8 mouse cellular contexts compared by ENCODE assay signal in the genomic region with DNA sequence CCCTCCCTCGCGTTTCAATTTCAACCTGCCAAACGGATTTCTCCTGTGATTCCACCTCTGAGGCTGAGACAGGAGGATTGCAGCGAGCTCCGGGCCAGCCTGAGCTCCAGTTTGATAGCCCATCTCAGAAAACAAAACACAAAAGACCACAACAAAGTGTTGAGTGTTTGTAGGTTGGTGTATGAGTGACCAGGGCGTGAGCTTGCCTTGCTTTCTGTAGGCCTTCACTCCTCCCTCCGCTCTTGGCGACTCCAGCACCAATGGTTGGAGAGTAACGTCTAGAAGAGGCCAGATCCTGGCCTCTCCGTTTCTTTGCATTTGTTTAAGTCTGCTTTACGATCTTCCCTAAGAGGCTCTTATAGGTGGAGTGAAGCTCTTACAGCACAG. TPM values are rescaled to one million over a fixed set of nuclear protein-coding genes. Genes with fewer than 3 reads are reported as not detected.
DNase-seq lines count a peak whose midpoint lies in the region; ATAC-seq and TF ChIP-seq lines count a peak whose summit lies in the region.

No protein-coding gene starts in this region.

- no peak for ATAC-seq in heart, embryonic 13.5 days (ENCODE audit: extremely low read depth, insufficient number of reproducible peaks, low FRiP score, low TSS enrichment)
- ATAC-seq in hindbrain, embryonic 11.5 days (ENCODE audit: low FRiP score), result no peak
- ATAC-seq in CD4-positive, CD25-positive, alpha-beta regulatory T cell, adult 4 months, result no peak

- peaks cover 8% of the 10 kb centered on the region; the same call in 1 of the 2 replicates for H3K36me3 ChIP-seq in heart, embryonic 13.5 days
- H3K36me3 ChIP-seq in hindbrain, embryonic 11.5 days (ENCODE audit: control insufficient read depth, insufficient read depth, low read length), result no peaks in the 10 kb centered on the region
- no peaks in the 10 kb centered on the region for H3K36me3 ChIP-seq in splenic B cell, adult 2 months (ENCODE audit: control insufficient read depth, insufficient read depth, low read length, poor library complexity, severe bottlenecking)

- H3K27ac ChIP-seq in heart, embryonic 13.5 days (replicated peaks), result peak overlapping the region; percentile 95
- H3K27ac ChIP-seq in cortical plate, adult 2 months (ENCODE audit: insufficient read depth, low read length), result no peak overlapping the region
- H3K27ac ChIP-seq in hindbrain, embryonic 11.5 days (ENCODE audit: low read depth, low read length), result no peak overlapping the region

- H3K9me3 ChIP-seq in heart, embryonic 13.5 days, result no peaks in the 10 kb centered on the region
- no peaks in the 10 kb centered on the region for H3K9me3 ChIP-seq in hindbrain, embryonic 11.5 days (ENCODE audit: control insufficient read depth, low read length)

- H3K4me2 ChIP-seq in heart, embryonic 13.5 days, result peak overlapping the region; percentile 87
- peak overlapping the region; percentile 72 for H3K4me2 ChIP-seq in hindbrain, embryonic 11.5 days (replicated peaks; ENCODE audit: low read depth, low read length)

- no peak for TF ChIP-seq CTCF in cortical plate, adult 2 months (IDR thresholded peaks at IDR 0.05; ENCODE audit: extremely low read depth, insufficient read depth, low read length)

- DNase-seq in heart, adult 8-10 months (ENCODE audit: low spot score), result no peak
- no peak for DNase-seq in hindbrain, embryonic 11.5 days (ENCODE audit: low spot score)
- peak; percentile 60 for DNase-seq in liver
- peak; percentile 10 for DNase-seq in splenic B cell, adult 2 months (ENCODE audit: low read depth, low spot score)
- no peak for DNase-seq in right cerebral cortex, postnatal 14 days

- H3K27me3 ChIP-seq in heart, embryonic 13.5 days (replicated peaks), result no peaks in the 10 kb centered on the region
- no peaks in the 10 kb centered on the region for H3K27me3 ChIP-seq in hindbrain, embryonic 11.5 days (ENCODE audit: control insufficient read depth, insufficient read depth, low read length)
- no peaks in the 10 kb centered on the region for H3K27me3 ChIP-seq in splenic B cell, adult 2 months (ENCODE audit: control insufficient read depth, insufficient read depth, low read length, poor library complexity, severe bottlenecking)

- TF ChIP-seq POLR2A in cortical plate, adult 2 months (IDR thresholded peaks at IDR 0.05; ENCODE audit: extremely low read depth, insufficient read depth, low read length), result no peak

- H3K4me3 ChIP-seq in heart, embryonic 13.5 days, result peak overlapping the region; percentile 84
- peak overlapping the region; percentile 40 for H3K4me3 ChIP-seq in cortical plate, adult 2 months (ENCODE audit: insufficient read depth, low read length)
- peak overlapping the region; percentile 76 for H3K4me3 ChIP-seq in hindbrain, embryonic 11.5 days (ENCODE audit: low read depth, low read length)

- peaks cover 15% of the 10 kb centered on the region for H3K4me1 ChIP-seq in heart, embryonic 13.5 days
- peaks cover 2% of the 10 kb centered on the region; the same call in 1 of the 2 replicates for H3K4me1 ChIP-seq in cortical plate, adult 2 months (ENCODE audit: control insufficient read depth, insufficient read depth, low read length)
- peaks cover 4% of the 10 kb centered on the region; the same call in 1 of the 2 replicates for H3K4me1 ChIP-seq in hindbrain, embryonic 11.5 days (replicated peaks; ENCODE audit: control insufficient read depth, insufficient read depth, low read length)

- H3K9ac ChIP-seq in heart, embryonic 13.5 days, result peak overlapping the region; percentile 93
- H3K9ac ChIP-seq in hindbrain, embryonic 11.5 days (ENCODE audit: low read depth, low read length), result peak overlapping the region; percentile 82

- 26% methylated on average over 11 of the region's 11 CpGs for WGBS in heart, embryonic 13.5 days
- 40% methylated on average over 11 of the region's 11 CpGs for WGBS in hindbrain, embryonic 11.5 days

RNA-seq across cellular contexts. Expression of a gene that starts 0.6 kb away (rescaled TPM):
- 36.4 and 38.9 TPM in 2 replicates for polyA plus RNA-seq in heart, embryonic 13.5 days (2015; fragmentation: Nextera tagmentation; extraction: Ambion mirVana)
- total RNA-seq in heart, adult 8-10 months (2022), result 10 to 100 TPM; 15.7 to 16.7 (median 15.9) TPM
- polyA plus RNA-seq in cortical plate, adult 2 months (2012; rRNA removed), result 22.3 and 22.9 TPM in 2 replicates
- polyA plus RNA-seq in hindbrain, embryonic 11.5 days (2014; fragmentation: Nextera tagmentation; extraction: Ambion mirVana), result 25.8 and 27.8 TPM in 2 replicates
- polyA plus RNA-seq in CD4-positive, CD25-positive, alpha-beta regulatory T cell, adult 4 months (2017; shearing (Covaris generic)), result 1 to 10 TPM; 3.8 to 4.2 TPM

RNA-seq across cellular contexts. Expression of a gene that starts 0.8 kb away (rescaled TPM):
- polyA plus RNA-seq in heart, embryonic 13.5 days (2015; fragmentation: Nextera tagmentation; extraction: Ambion mirVana), result 139 and 155 TPM in 2 replicates
- total RNA-seq in heart, adult 8-10 months (2022), result 10 to 100 TPM; 48.4 to 55.5 (median 49.6) TPM
- polyA plus RNA-seq in cortical plate, adult 2 months (2012; rRNA removed), result 70.6 and 73.0 TPM in 2 replicates
- polyA plus RNA-seq in hindbrain, embryonic 11.5 days (2014; fragmentation: Nextera tagmentation; extraction: Ambion mirVana), result 125 and 132 TPM in 2 replicates
- polyA plus RNA-seq in CD4-positive, CD25-positive, alpha-beta regulatory T cell, adult 4 months (2017; shearing (Covaris generic)), result 10 to 100 TPM; 54.1 to 67.2 TPM

Comparison
In these comparisons a context has a peak if more than half of its experiments do, and no peak if none do; other contexts are left out.
1. DNase-seq: peak in liver (single experiment) and splenic B cell, adult 2 months (single experiment); none in heart, adult 8-10 months (single experiment), hindbrain, embryonic 11.5 days (single experiment) and right cerebral cortex, postnatal 14 days (single experiment).
2. Peak in every context shown above with its lines, with median percentiles within 50 percentile points of each other: H3K4me3 ChIP-seq.